Mouse (Mus musculus): Measurements from ENCODE around the gene Atp5f1. TPM values are rescaled to one million over a fixed set of nuclear protein-coding genes. Genes with fewer than 3 reads are reported as not detected.

Atp5f1 gene
- polyA plus RNA-seq, 1 experiment = 56.9 TPM

DNA sequence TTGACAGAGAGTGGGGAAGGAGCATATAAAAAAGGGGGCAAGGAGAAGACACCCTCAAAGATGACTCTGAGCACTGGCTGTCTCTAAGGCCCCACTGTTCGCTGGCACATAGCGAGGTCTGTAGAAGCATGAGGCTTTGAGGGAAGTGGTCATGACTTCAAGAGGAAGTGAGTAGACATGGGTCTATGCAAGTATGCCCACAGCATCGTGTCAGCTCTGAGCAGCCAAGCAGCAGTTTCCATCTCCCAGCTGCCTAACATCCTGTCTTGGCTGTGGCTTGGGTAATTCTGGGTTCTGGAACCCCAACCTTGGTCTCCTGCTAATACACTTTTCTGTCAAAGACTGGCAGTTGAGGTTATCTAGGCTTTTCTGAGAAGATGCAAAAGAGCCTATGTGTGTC lies 59.2 kb downstream of the Atp5f1 start:
- Histone ChIP-seq H3K36me3 (ENCODE audit: control insufficient read depth, insufficient read depth, low read length) (no peaks in the 10 kb centered on the region), H3K4me3 (ENCODE audit: extremely low read depth, insufficient read depth, insufficient read length) (no peak overlapping the region), H3K27ac (ENCODE audit: insufficient read depth, low read length) (peak overlapping the region; percentile 63), H3K27me3 (ENCODE audit: control insufficient read depth, insufficient read depth, low read length) (no peaks in the 10 kb centered on the region), H3K4me1 (ENCODE audit: control insufficient read depth, insufficient read depth, insufficient read length) (peaks cover 5% of the 10 kb centered on the region; the same call in 1 of the 2 replicates)
- WGBS = 4% methylated on average over 3 of the region's 3 CpGs
- DNase-seq (ENCODE audit: low read depth in 1 of 2, low spot score in 2 of 2) = peak; percentile 68 to 78
- no peak; the same call in 1 of the 2 replicates for TF ChIP-seq POLR2A (IDR thresholded peaks at IDR 0.05; ENCODE audit: low read depth, low read length)
- no peak for TF ChIP-seq CTCF (IDR thresholded peaks at IDR 0.05; ENCODE audit: extremely low read depth, insufficient read depth, insufficient read length, insufficient replicate concordance)

GRCm38 (mm10) chr3:105900266-105900665 lies 59.6 kb downstream of the Atp5f1 start:
- Histone ChIP-seq H3K36me3 (ENCODE audit: control insufficient read depth, insufficient read depth, low read length) (no peaks in the 10 kb centered on the region), H3K4me1 (ENCODE audit: control insufficient read depth, insufficient read depth, insufficient read length) (peaks cover 8% of the 10 kb centered on the region; the same call in 1 of the 2 replicates), H3K27ac (ENCODE audit: insufficient read depth, low read length) (peak overlapping the region; percentile 63), H3K4me3 (ENCODE audit: extremely low read depth, insufficient read depth, insufficient read length) (no peak overlapping the region), H3K27me3 (ENCODE audit: control insufficient read depth, insufficient read depth, low read length) (no peaks in the 10 kb centered on the region)
- WGBS = 39% methylated on average over 6 of the region's 6 CpGs
- no peak for DNase-seq (ENCODE audit: low read depth in 1 of 2, low spot score in 2 of 2)
- TF ChIP-seq CTCF (IDR thresholded peaks at IDR 0.05; ENCODE audit: extremely low read depth, insufficient read depth, insufficient read length, insufficient replicate concordance) (no peak), POLR2A (IDR thresholded peaks at IDR 0.05; ENCODE audit: low read depth, low read length) (no peak)

DNA sequence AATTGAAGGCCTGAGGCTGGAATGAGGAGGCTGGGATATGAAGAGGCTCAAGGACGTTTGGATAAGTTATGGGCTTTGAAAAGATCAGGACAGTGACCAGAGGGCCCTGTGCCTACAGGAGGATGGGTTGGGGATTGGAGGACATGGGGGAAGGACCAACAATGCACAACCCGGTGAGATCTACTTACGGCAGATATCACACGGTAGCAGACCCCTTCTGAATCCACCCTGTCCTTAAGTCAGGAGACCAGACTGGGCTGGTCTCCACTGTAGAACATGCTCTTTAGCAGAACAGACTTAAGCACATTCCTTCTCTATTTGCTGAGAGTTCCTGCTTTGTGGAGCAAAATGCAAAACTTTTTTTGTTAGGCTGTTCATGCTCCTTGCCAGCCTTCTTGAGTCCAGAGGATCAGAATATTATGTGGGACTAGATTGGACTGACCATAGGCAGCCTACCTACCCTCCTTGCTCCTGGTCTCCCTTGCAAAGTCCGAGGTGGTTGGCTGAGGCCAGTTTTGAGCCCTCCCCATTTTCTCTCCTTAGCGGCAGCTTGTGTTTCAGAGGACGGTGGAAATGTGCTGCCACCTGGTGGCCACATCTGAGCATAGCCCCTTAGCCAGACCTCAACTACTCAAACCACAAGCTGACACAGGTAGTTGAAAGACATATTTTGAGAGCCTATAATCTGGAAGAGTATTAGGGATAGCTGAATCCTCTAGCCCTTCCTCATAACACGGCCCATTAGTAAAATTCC lies 60.3 kb downstream of the Atp5f1 start:
- Histone ChIP-seq H3K27me3 (ENCODE audit: control insufficient read depth, insufficient read depth, low read length) (no peaks in the 10 kb centered on the region), H3K27ac (ENCODE audit: insufficient read depth, low read length) (no peak overlapping the region), H3K36me3 (ENCODE audit: control insufficient read depth, insufficient read depth, low read length) (no peaks in the 10 kb centered on the region), H3K4me1 (ENCODE audit: control insufficient read depth, insufficient read depth, insufficient read length) (peaks cover 8% of the 10 kb centered on the region; the same call in 1 of the 2 replicates), H3K4me3 (ENCODE audit: extremely low read depth, insufficient read depth, insufficient read length) (no peak overlapping the region)
- WGBS = 45% methylated on average over 8 of the region's 8 CpGs
- TF ChIP-seq POLR2A (IDR thresholded peaks at IDR 0.05; ENCODE audit: low read depth, low read length) (no peak), CTCF (IDR thresholded peaks at IDR 0.05; ENCODE audit: extremely low read depth, insufficient read depth, insufficient read length, insufficient replicate concordance) (peak; percentile 91; the same call in 1 of the 2 replicates)
- peak; percentile 79 to 82 for DNase-seq (ENCODE audit: low read depth in 1 of 2, low spot score in 2 of 2)

DNA sequence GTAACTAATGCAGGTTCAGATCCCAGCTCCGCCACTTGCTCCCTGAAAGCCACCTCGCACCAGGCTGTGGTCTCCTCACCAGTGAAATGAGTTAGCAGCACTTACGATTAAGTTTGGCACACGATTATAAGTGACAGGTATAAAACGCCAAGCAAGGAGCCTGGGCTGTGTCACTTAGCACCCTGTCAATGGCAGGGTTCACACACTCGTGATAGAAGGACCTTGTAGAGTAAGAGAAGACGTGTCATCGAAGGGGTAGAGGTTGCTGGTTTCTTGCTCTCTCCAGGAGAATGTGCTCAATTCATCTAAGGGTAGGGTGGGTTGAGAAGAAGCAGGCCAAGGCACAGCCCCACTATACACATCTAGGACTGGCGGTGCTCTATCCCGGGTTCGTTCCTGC lies 61.0 kb downstream of the Atp5f1 start:
- TF ChIP-seq POLR2A (IDR thresholded peaks at IDR 0.05; ENCODE audit: low read depth, low read length) (no peak), CTCF (IDR thresholded peaks at IDR 0.05; ENCODE audit: extremely low read depth, insufficient read depth, insufficient read length, insufficient replicate concordance) (no peak)
- Histone ChIP-seq H3K4me1 (ENCODE audit: control insufficient read depth, insufficient read depth, insufficient read length) (peaks cover 12% of the 10 kb centered on the region; the same call in 1 of the 2 replicates), H3K4me3 (ENCODE audit: extremely low read depth, insufficient read depth, insufficient read length) (no peak overlapping the region), H3K27me3 (ENCODE audit: control insufficient read depth, insufficient read depth, low read length) (no peaks in the 10 kb centered on the region), H3K27ac (ENCODE audit: insufficient read depth, low read length) (no peak overlapping the region), H3K36me3 (ENCODE audit: control insufficient read depth, insufficient read depth, low read length) (no peaks in the 10 kb centered on the region)
- DNase-seq (ENCODE audit: low read depth in 1 of 2, low spot score in 2 of 2) = no peak
- WGBS = 84% methylated on average over 11 of the region's 11 CpGs

- Histone ChIP-seq H3K36me3 (ENCODE audit: control insufficient read depth, insufficient read depth, low read length) (no peaks in the 10 kb centered on the region), H3K27me3 (ENCODE audit: control insufficient read depth, insufficient read depth, low read length) (no peaks in the 10 kb centered on the region), H3K27ac (ENCODE audit: insufficient read depth, low read length) (no peak overlapping the region), H3K4me3 (ENCODE audit: extremely low read depth, insufficient read depth, insufficient read length) (no peak overlapping the region), H3K4me1 (ENCODE audit: control insufficient read depth, insufficient read depth, insufficient read length) (peaks cover 16% of the 10 kb centered on the region; the same call in 1 of the 2 replicates)
- 12% methylated on average over 2 of the region's 2 CpGs for WGBS
- no peak for DNase-seq (ENCODE audit: low read depth in 1 of 2, low spot score in 2 of 2)
- TF ChIP-seq CTCF (IDR thresholded peaks at IDR 0.05; ENCODE audit: extremely low read depth, insufficient read depth, insufficient read length, insufficient replicate concordance) (no peak), POLR2A (IDR thresholded peaks at IDR 0.05; ENCODE audit: low read depth, low read length) (no peak)
These were observed 61.6 kb downstream of the Atp5f1 start for GRCm38 (mm10) chr3:105898325-105898724.

- no peak overlapping the region for H3K27ac ChIP-seq (ENCODE audit: insufficient read depth, low read length)
- no peak overlapping the region for H3K4me3 ChIP-seq (ENCODE audit: extremely low read depth, insufficient read depth, insufficient read length)
- H3K4me1 ChIP-seq (ENCODE audit: control insufficient read depth, insufficient read depth, insufficient read length) = peaks cover 19% of the 10 kb centered on the region; the same call in 1 of the 2 replicates
- DNase-seq (ENCODE audit: low read depth in 1 of 2, low spot score in 2 of 2) = peak in 1 of 2 experiments; percentile 1
- TF ChIP-seq POLR2A (IDR thresholded peaks at IDR 0.05; ENCODE audit: low read depth, low read length) (no peak), CTCF (IDR thresholded peaks at IDR 0.05; ENCODE audit: extremely low read depth, insufficient read depth, insufficient read length, insufficient replicate concordance) (no peak)
- H3K36me3 ChIP-seq (ENCODE audit: control insufficient read depth, insufficient read depth, low read length) = no peaks in the 10 kb centered on the region
- 85% methylated on average over 3 of the region's 3 CpGs for WGBS
- H3K27me3 ChIP-seq (ENCODE audit: control insufficient read depth, insufficient read depth, low read length) = no peaks in the 10 kb centered on the region
These were observed 63.1 kb downstream of the Atp5f1 start for GRCm38 (mm10) chr3:105896811-105897210.

Measured in spleen, adult 2 months (tissue).